Mouse (Mus musculus) heart, postnatal 0 days (tissue): ENCODE measurements around the gene Lca5.

Experiments
- CTCF ChIP-seq: IDR thresholded peaks from 2 replicates; pipeline ENCODE4 v1.5.1; 2016; ENCODE audit warnings: antibody characterized with exemption, control low read depth, low read depth
- EP300 ChIP-seq: IDR thresholded peaks from 2 replicates; pipeline ENCODE4 v1.6.1; 2016; ENCODE audit warnings: antibody characterized with exemption, low read depth

GRCm38 (mm10) chr9:83447771-83448170 is 6.8 kb upstream of the Lca5 start:
- no peak for TF ChIP-seq CTCF
- TF ChIP-seq EP300: no peak; the same call in 1 of the 2 replicates
